ENCODE assay signal across 11 mouse cellular contexts in the genomic region with DNA sequence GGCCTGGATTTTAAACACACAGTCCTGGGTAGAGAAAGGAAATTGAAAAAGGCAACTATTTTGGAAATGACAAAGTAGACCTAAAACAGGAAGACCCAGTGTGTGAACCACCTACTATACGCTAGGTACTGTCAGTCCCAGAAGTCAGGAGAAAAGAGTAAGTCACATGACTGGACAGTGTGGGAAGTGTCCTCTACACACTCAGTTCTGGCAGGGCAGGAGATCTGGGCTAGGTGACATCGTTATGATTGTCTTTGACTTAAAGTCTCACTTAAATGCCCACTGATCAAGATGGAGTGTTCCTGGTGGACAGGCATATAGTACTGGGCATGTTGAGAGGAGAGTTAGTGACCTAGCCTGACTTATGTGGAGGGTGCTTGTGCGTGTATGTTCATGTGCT. TPM values are rescaled to one million over a fixed set of nuclear protein-coding genes. Genes with fewer than 3 reads are reported as not detected.
DNase-seq lines count a peak whose midpoint lies in the region; ATAC-seq and TF ChIP-seq lines count a peak whose summit lies in the region.
"Had no signal": no experiment of that assay in that cellular context is flagged by ENCODE, and none has a peak within 500 bp of the region (broad histone marks: within the 10 kb centered on the region; RNA-seq: fewer than 3 reads in every experiment).

No protein-coding gene starts in this region.

- H3K4me2 ChIP-seq in kidney, postnatal 0 days (ENCODE audit: low read length): peak overlapping the region; percentile 35; the same call in 1 of the 2 replicates
- H3K4me2 ChIP-seq in embryonic facial prominence, embryonic 12.5 days (replicated peaks): 0 out of 2 replicates have a peak overlapping the region, but pooled peaks have one; percentile 77
- H3K4me2 ChIP-seq in limb, embryonic 14.5 days (replicated peaks; ENCODE audit: low read depth, low read length, severe bottlenecking): peak overlapping the region; percentile 73
- H3K4me2 ChIP-seq: liver, embryonic 13.5 days; midbrain, embryonic 13.5 days had no signal

- peak overlapping the region; percentile 89 for H3K27ac ChIP-seq in kidney, postnatal 0 days
- peak overlapping the region; percentile 86 for H3K27ac ChIP-seq in embryonic facial prominence, embryonic 12.5 days
- H3K27ac ChIP-seq in limb, embryonic 14.5 days (replicated peaks; ENCODE audit: low read depth, low read length): peak overlapping the region; percentile 82
- H3K27ac ChIP-seq: midbrain, embryonic 13.5 days had no signal

- DNase-seq in heart, adult 11 months: peak; percentile 89
- DNase-seq in heart, postnatal 4 days: no peak
- no peak for DNase-seq in kidney, postnatal 0 days (ENCODE audit: low spot score)
- no peak for DNase-seq in kidney, postnatal 25 days
- DNase-seq in limb, embryonic 14.5 days (ENCODE audit: low spot score): no peak
- DNase-seq in ovary, adult 18-20 months (ENCODE audit: low spot score): no peak
- DNase-seq: liver, embryonic 13.5 days had no signal

- TF ChIP-seq CTCF in kidney, postnatal 0 days (IDR thresholded peaks at IDR 0.05; ENCODE audit: low read depth): no peak

- TF ChIP-seq POLR2A in limb, embryonic 14.5 days (IDR thresholded peaks at IDR 0.05; ENCODE audit: borderline replicate concordance, extremely low read depth, insufficient read depth, insufficient read length): no peak

- H3K27me3 ChIP-seq in kidney, postnatal 0 days (ENCODE audit: insufficient read depth, low read length): no peaks in the 10 kb centered on the region
- H3K27me3 ChIP-seq in embryonic facial prominence, embryonic 12.5 days: no peaks in the 10 kb centered on the region
- H3K27me3 ChIP-seq in limb, embryonic 14.5 days (ENCODE audit: control insufficient read depth, insufficient read depth, low read length): no peaks in the 10 kb centered on the region

- WGBS in kidney, postnatal 0 days: 86% methylated on average over 3 of the region's 3 CpGs
- 92% methylated on average over 3 of the region's 3 CpGs for WGBS in embryonic facial prominence, embryonic 12.5 days
- 96% methylated on average over 3 of the region's 3 CpGs for WGBS in limb, embryonic 14.5 days

- ATAC-seq in kidney, postnatal 0 days (replicated peaks; ENCODE audit: low FRiP score, low read depth): no peak
- ATAC-seq in embryonic facial prominence, embryonic 12.5 days (ENCODE audit: insufficient number of reproducible peaks, insufficient read depth, low FRiP score, low TSS enrichment): no peak
- no peak for ATAC-seq in limb, embryonic 14.5 days (ENCODE audit: low FRiP score, low read depth)
- no peak for ATAC-seq in megakaryocyte, adult 5-6 weeks (ENCODE audit: poor library complexity, severe bottlenecking)
- ATAC-seq: forebrain, embryonic 16.5 days; midbrain, embryonic 13.5 days had no signal

- no peak overlapping the region for H3K4me3 ChIP-seq in kidney, postnatal 0 days (replicated peaks; ENCODE audit: low read depth, low read length)
- no peak overlapping the region for H3K4me3 ChIP-seq in embryonic facial prominence, embryonic 12.5 days
- H3K4me3 ChIP-seq in limb, embryonic 14.5 days (replicated peaks; ENCODE audit: low read length): peak overlapping the region; percentile 10; the same call in 1 of the 2 replicates
- H3K4me3 ChIP-seq: liver, embryonic 13.5 days; midbrain, embryonic 13.5 days had no signal

- peaks cover 49% of the 10 kb centered on the region for H3K4me1 ChIP-seq in kidney, postnatal 0 days (replicated peaks; ENCODE audit: insufficient read depth, low read length)
- H3K4me1 ChIP-seq in embryonic facial prominence, embryonic 12.5 days: peaks cover 68% of the 10 kb centered on the region
- peaks cover 73% of the 10 kb centered on the region for H3K4me1 ChIP-seq in limb, embryonic 14.5 days (ENCODE audit: control insufficient read depth, insufficient read depth, low read length)

- no peaks in the 10 kb centered on the region for H3K9me3 ChIP-seq in kidney, postnatal 0 days (replicated peaks; ENCODE audit: low read length)
- H3K9me3 ChIP-seq in embryonic facial prominence, embryonic 12.5 days: no peaks in the 10 kb centered on the region
- no peaks in the 10 kb centered on the region for H3K9me3 ChIP-seq in limb, embryonic 14.5 days (ENCODE audit: control insufficient read depth, low read length)
- H3K9me3 ChIP-seq: liver, embryonic 13.5 days; midbrain, embryonic 13.5 days had no signal

- 0 out of 2 replicates have a peak, but pooled peaks cover 4% of the 10 kb centered on the region for H3K36me3 ChIP-seq in kidney, postnatal 0 days (ENCODE audit: insufficient read depth, low read length)
- H3K36me3 ChIP-seq in embryonic facial prominence, embryonic 12.5 days: peaks cover 7% of the 10 kb centered on the region; the same call in 1 of the 2 replicates
- peaks cover 27% of the 10 kb centered on the region for H3K36me3 ChIP-seq in limb, embryonic 14.5 days (ENCODE audit: control insufficient read depth, insufficient read depth, low read length)
- H3K36me3 ChIP-seq: liver, embryonic 13.5 days; midbrain, embryonic 13.5 days had no signal

- no peak overlapping the region for H3K9ac ChIP-seq in kidney, postnatal 0 days (ENCODE audit: low read depth, low read length)
- no peak overlapping the region for H3K9ac ChIP-seq in embryonic facial prominence, embryonic 12.5 days
- 0 out of 2 replicates have a peak overlapping the region, but pooled peaks have one; percentile 13 for H3K9ac ChIP-seq in limb, embryonic 14.5 days (ENCODE audit: low read depth, low read length, severe bottlenecking)
- H3K9ac ChIP-seq: liver, embryonic 13.5 days; midbrain, embryonic 13.5 days had no signal

RNA-seq across cellular contexts. Expression of gene Anxa2, which starts 3.7 kb away (rescaled TPM):
- 100 to 1,000 TPM; 251 to 268 TPM for total RNA-seq in heart, postnatal 4 days (2021)
- polyA plus RNA-seq in kidney, postnatal 0 days (2015; fragmentation: Nextera tagmentation; extraction: Ambion mirVana): 442 and 483 TPM in 2 replicates
- 636 and 644 TPM in 2 replicates for polyA plus RNA-seq in embryonic facial prominence, embryonic 12.5 days (2016; fragmentation: Nextera tagmentation; extraction: Ambion mirVana)
- polyA plus RNA-seq in limb, embryonic 14.5 days (2012; rRNA removed): 610 and 760 TPM in 2 replicates
- polyA plus RNA-seq in limb, embryonic 14.5 days (2014; fragmentation: Nextera tagmentation; extraction: Ambion mirVana): 1,278 and 1,417 TPM in 2 replicates
- 1,047 and 1,062 TPM in 2 replicates for total RNA-seq in megakaryocyte, adult 5-6 weeks (2015)
- total RNA-seq in megakaryocyte, adult 5-6 weeks (2017): 654 and 695 TPM in 2 replicates

RNA-seq across cellular contexts. Expression of gene Ice2, which starts 59.4 kb away (rescaled TPM):
- 1 to 10 TPM; 8.3 to 9.2 TPM for total RNA-seq in heart, postnatal 4 days (2021)
- polyA plus RNA-seq in kidney, postnatal 0 days (2015; fragmentation: Nextera tagmentation; extraction: Ambion mirVana): 13.6 and 13.8 TPM in 2 replicates
- polyA plus RNA-seq in embryonic facial prominence, embryonic 12.5 days (2016; fragmentation: Nextera tagmentation; extraction: Ambion mirVana): 24.2 and 27.2 TPM in 2 replicates
- 12.0 and 13.7 TPM in 2 replicates for polyA plus RNA-seq in limb, embryonic 14.5 days (2012; rRNA removed)
- polyA plus RNA-seq in limb, embryonic 14.5 days (2014; fragmentation: Nextera tagmentation; extraction: Ambion mirVana): 15.8 and 16.7 TPM in 2 replicates
- 6.7 and 9.4 TPM in 2 replicates for total RNA-seq in megakaryocyte, adult 5-6 weeks (2015)
- 8.9 and 9.4 TPM in 2 replicates for total RNA-seq in megakaryocyte, adult 5-6 weeks (2017)
